Mouse (Mus musculus) brain, adult 10 weeks (tissue): ENCODE results near the gene Tspoap1. TPM values are rescaled to one million over a fixed set of nuclear protein-coding genes. Genes with fewer than 3 reads are reported as not detected.

ENCODE experiments used
- polyA plus RNA-seq: library from polyadenylated mRNA; stranded (reverse); fragments of 350-450 nt; fragmentation: Illumina TruSeq; extraction: RNeasy Lipid Tissue Mini Kit (QIAGEN cat#74804); gene quantifications from one replicate; pipeline ENCODE4 v1.2.3, GENCODE M21; 2015; ENCODE audit warnings: low read depth, low replicate concordance

Gene Tspoap1
- polyA plus RNA-seq, result 145 TPM

DNA sequence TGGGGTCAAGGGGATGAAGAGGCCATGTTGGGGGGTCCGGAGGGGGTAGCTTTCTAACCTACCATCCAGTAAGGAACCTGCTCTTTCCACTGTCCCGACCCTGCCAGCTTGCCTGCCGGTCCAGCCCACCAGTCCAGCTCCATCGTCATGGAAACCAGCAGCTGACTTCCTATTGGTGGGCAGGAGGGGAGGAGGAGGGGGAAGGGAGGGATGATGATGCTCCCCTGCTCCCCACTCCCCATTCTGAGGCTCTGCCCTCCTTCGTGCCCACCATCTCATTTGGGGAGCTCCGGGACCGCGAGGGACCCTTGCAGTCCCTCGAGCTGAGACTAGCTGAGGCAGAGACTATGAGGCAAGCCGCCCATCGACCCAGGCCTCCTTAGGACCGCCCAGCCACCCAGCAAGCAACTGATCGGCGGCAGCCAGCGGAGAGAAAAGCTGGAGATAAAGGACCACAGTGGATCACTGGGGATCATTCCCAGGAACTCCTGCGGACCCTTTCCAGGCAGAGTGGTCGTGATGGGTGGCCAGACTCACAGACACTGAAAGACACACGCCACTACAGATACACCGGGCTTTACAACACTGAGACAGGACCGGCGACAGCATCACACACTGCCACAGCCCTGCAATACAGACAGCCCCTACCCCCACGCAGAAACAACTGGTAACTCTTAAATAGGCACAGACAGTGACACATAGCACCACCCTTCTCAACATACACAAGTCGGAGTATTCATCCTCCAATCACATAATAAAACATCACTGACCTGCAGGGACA, at the start of gene Tspoap1:
Gene Tspoap1 (plus strand): TSS at position 241 of the 781 bp plus-strand sequence.

DNA sequence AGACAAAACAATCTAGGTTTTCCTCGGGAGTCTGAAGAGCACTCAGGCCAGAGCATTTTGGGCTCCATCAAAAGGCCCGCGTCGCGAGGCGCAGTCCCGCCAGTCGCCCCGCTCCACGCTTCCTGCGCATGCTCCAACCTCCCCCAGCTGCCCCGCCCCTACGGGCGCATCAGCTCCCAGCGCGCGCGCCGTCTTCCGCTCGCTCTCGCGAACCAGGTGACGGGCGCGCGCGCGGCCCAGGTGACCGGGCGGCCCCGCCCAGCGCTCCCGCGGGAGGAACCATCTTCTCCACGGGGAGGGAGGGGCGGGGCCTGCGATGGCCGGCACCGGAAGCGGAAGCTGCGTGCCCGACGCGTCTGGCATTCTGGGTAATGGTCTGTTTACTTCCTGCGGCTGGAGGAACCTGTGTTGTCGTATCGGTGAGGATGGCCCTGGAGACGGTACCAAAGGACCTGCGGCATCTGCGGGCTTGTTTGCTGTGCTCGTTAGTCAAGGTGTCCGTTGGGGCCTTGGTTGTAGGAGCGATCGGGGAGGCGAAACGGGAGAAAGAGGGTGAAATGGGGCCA, 23.1 kb upstream of the Tspoap1 start, which contains the start of gene Supt4a:
Gene Supt4a (plus strand): TSS at position 378 of the 566 bp plus-strand sequence.

DNA sequence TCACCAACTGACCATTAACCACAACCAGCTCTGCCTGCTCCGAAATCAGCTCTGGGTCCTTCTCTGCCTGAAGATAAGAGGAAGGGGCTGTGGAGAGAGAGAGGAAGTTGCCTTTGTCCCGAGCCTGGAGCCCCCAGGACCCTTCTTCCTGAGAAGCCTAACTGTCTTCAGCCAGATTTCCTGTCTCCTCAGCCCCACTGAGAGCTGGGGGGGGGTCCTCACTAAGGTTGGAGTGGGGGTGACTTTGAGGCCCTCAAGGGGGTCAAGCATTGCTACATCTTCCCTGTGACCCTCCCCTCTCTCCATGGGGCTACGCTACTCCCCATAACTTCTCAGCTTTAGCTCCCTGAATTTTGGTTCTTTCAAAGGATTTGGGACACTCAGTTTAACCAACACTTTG, 33.1 kb downstream of the Tspoap1 start, which contains the start of gene Mpo:
Gene Mpo (plus strand): TSS at position 122 of the 400 bp plus-strand sequence.

DNA sequence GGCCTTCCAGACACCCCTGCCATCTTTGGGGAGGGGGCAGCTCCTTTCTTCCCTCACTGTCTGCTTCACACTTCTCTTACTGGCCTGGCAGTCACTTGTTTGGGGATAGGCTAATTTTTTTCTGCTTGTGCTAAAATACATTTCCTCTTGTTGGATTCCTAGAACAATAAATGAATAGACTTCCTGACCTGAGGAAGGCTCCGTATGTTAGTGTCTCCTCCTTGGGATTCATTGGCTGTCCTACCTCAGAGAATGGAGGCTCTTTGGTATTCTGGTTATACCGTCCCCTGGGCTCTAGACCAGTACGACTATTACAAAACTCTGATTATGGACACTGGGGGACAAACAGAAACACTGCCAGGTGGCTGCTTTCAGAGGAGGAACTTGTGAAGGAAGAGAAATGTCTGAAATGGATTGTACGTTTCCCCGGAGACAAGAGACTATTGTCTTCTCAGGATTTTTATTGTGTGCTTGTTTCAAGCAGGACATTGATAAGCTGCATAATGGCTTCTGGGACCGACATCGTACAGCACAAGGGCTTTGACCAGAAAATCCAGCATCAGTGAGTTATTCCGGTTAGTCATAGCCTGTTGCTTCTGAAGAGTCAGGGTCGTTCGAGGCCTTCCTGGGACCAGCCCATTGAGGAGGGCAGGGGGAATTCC, 68.0 kb downstream of the Tspoap1 start, which contains the start of gene Lpo:
Gene Lpo (minus strand): TSS at position 51 of the 662 bp plus-strand sequence.

Other genes with a start within 250 kb of the Tspoap1 start
- not detected for gene Gm11492, start 193.9 kb upstream of the Tspoap1 start, polyA plus RNA-seq
- gene Sept4, start 191.6 kb upstream of the Tspoap1 start, polyA plus RNA-seq, result 375 TPM
- 40.4 TPM for gene Mtmr4, start 168.4 kb upstream of the Tspoap1 start, polyA plus RNA-seq
- gene Hsf5, start 143.4 kb upstream of the Tspoap1 start, polyA plus RNA-seq, result 0.43 TPM
- 1.7 TPM for gene Rnf43, start 97.8 kb upstream of the Tspoap1 start, polyA plus RNA-seq
- gene Supt4a, start 23.0 kb upstream of the Tspoap1 start, polyA plus RNA-seq, result 169 TPM
- not detected for gene Mpo, start 33.0 kb downstream of the Tspoap1 start, polyA plus RNA-seq
- 3.9 TPM for gene Lpo, start 67.7 kb downstream of the Tspoap1 start, polyA plus RNA-seq
- 5.4 TPM for gene Mks1, start 92.7 kb downstream of the Tspoap1 start, polyA plus RNA-seq
- gene Epx, start 115.0 kb downstream of the Tspoap1 start, polyA plus RNA-seq, result 0.27 TPM
- not detected for gene Olfr462, start 131.7 kb downstream of the Tspoap1 start, polyA plus RNA-seq
- gene Olfr463, start 136.8 kb downstream of the Tspoap1 start, polyA plus RNA-seq, result not detected
- 1.3 TPM for gene Olfr464, start 160.4 kb downstream of the Tspoap1 start, polyA plus RNA-seq
- gene Dynll2, start 227.0 kb downstream of the Tspoap1 start, polyA plus RNA-seq, result 630 TPM